Mouse (Mus musculus) liver, embryonic 16.5 days (tissue): ENCODE results near the gene Tmprss6. TPM values are rescaled to one million over a fixed set of nuclear protein-coding genes. Genes with fewer than 3 reads are reported as not detected.

Experiments used
- ATAC-seq: fragments of 200-750 bp; cut with Nextera tagmentation; 2 replicates; pipeline ENCODE4 v1.8.0; 2017; ENCODE audit warnings: low read depth, mild to moderate bottlenecking, moderate number of reproducible peaks, moderate library complexity
- H3K27ac ChIP-seq: fragments of 300-500 bp; sonication (generic); 2 replicates; pipeline ENCODE4 v1.5.1; 2014; ENCODE audit warnings: mild to moderate bottlenecking, low read length
- H3K27me3 ChIP-seq: fragments of 300-500 bp; sonication (generic); 2 replicates; pipeline ENCODE4 v1.6.1; 2014; ENCODE audit warnings: low read depth, low read length, mixed read lengths; ENCODE audit not compliant: control insufficient read depth, insufficient read depth
- H3K36me3 ChIP-seq: fragments of 300-500 bp; sonication (generic); 2 replicates; pipeline ENCODE4 v1.6.1; 2014; ENCODE audit warnings: mild to moderate bottlenecking; ENCODE audit not compliant: control insufficient read depth, insufficient read depth
- H3K4me1 ChIP-seq: fragments of 300-500 bp; sonication (generic); 2 replicates; pipeline ENCODE4 v1.6.1; 2014; ENCODE audit warnings: low read depth, low read length, mixed read lengths; ENCODE audit not compliant: control insufficient read depth
- H3K4me2 ChIP-seq: fragments of 300-500 bp; sonication (generic); 2 replicates; pipeline ENCODE4 v1.6.1; 2014; ENCODE audit warnings: low read depth, low read length, mixed read lengths
- H3K4me3 ChIP-seq: fragments of 300-500 bp; sonication (generic); 2 replicates; pipeline ENCODE4 v1.5.1; 2014; ENCODE audit warnings: low read depth, mild to moderate bottlenecking, low read length
- H3K9ac ChIP-seq: fragments of 300-500 bp; sonication (generic); 2 replicates; pipeline ENCODE4 v1.6.1; 2014; ENCODE audit warnings: low read depth, low read length
- H3K9me3 ChIP-seq: fragments of 300-500 bp; sonication (generic); replicated peaks from 2 replicates; pipeline ENCODE4 v1.6.1; 2016; ENCODE audit warnings: low read length; ENCODE audit not compliant: control insufficient read depth
- WGBS: fragments of 180-500 bp; shearing (Covaris S2); extraction: QIAGEN DNeasy Blood & Tissue Kit; methylation state at CpG from one replicate; pipeline ENCODE4 v1.1.7; 2014; ENCODE audit not compliant: insufficient replicate concordance; 5-methylcytosine and 5-hydroxymethylcytosine counted together
- polyA plus RNA-seq: library from polyadenylated mRNA; unstranded; fragments of >200 nt; fragmentation: Nextera tagmentation; extraction: Ambion mirVana; gene quantifications from 2 replicates; pipeline ENCODE4 v1.2.1, GENCODE M21; 2015

Gene Tmprss6
- polyA plus RNA-seq, 1 experiment from 2014 or later: 33.7 TPM

DNA sequence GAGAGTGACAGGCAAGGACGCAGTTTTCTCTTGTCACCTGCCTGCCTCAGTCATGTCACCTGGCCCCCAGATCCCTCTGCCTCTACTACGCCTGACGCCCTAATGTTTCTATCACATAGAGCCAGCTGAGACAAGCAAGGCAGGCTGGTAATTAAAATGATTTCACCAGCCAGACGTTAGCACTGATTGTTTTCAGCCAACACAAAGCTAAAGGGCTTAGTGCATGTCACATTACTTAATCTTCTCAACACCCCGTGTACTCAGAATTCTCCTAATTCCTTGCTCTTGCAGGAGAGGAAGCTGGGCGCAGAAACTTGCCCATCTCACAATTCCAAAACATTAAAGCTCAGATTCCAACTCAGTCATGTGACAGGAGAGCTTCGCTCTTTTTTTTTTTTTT, 40.0 kb upstream of the Tmprss6 start:
- H3K27me3 ChIP-seq: no peaks in the 10 kb centered on the region
- H3K27ac ChIP-seq: no peak overlapping the region
- no peaks in the 10 kb centered on the region; the same call in none of the 2 replicates for H3K4me1 ChIP-seq
- 63% methylated on average over 7 of the region's 7 CpGs for WGBS
- H3K9me3 ChIP-seq: no peaks in the 10 kb centered on the region
- no peak overlapping the region for H3K4me3 ChIP-seq
- no peak overlapping the region for H3K9ac ChIP-seq
- H3K4me2 ChIP-seq: no peak overlapping the region
- no peaks in the 10 kb centered on the region for H3K36me3 ChIP-seq
- ATAC-seq: no peak

DNA sequence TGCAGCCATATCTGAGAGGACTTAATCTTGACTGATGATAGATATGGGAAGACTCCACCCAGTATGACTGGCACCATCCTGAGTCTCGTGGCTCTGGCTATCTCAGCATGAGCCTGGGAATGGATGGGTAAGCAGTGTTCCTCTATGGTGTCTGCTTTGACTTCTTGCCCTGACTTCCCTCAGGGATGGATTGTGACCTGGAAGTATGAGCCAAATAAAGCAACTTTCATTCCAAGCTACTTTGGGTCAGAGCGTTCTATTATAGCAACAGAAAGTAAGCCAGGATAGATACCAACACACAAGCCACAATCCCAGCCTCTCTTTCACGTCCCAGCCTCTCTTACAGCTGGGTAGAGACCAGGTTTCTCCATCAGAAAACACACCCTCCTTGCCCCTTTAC, 37.1 kb upstream of the Tmprss6 start:
- H3K4me1 ChIP-seq: no peaks in the 10 kb centered on the region; the same call in 1 of the 2 replicates
- WGBS: 59% methylated on average over 3 of the region's 3 CpGs
- no peaks in the 10 kb centered on the region for H3K36me3 ChIP-seq
- ATAC-seq: no peak
- no peak overlapping the region for H3K27ac ChIP-seq
- H3K9ac ChIP-seq: no peak overlapping the region
- H3K4me3 ChIP-seq: no peak overlapping the region
- no peaks in the 10 kb centered on the region for H3K27me3 ChIP-seq
- no peak overlapping the region for H3K4me2 ChIP-seq
- no peaks in the 10 kb centered on the region for H3K9me3 ChIP-seq

GRCm38 (mm10) chr15:78504816-78505215, 36.4 kb upstream of the Tmprss6 start:
- WGBS: 70% methylated on average over 5 of the region's 5 CpGs
- Histone ChIP-seq H3K4me1 (no peaks in the 10 kb centered on the region; the same call in 1 of the 2 replicates), H3K4me2 (no peak overlapping the region), H3K9me3 (no peaks in the 10 kb centered on the region), H3K27ac (no peak overlapping the region), H3K36me3 (no peaks in the 10 kb centered on the region), H3K27me3 (no peaks in the 10 kb centered on the region), H3K4me3 (no peak overlapping the region), H3K9ac (no peak overlapping the region)
- no peak for ATAC-seq

GRCm38 (mm10) chr15:78504013-78504412, 35.6 kb upstream of the Tmprss6 start:
- Histone ChIP-seq H3K4me2 (no peak overlapping the region), H3K9me3 (no peaks in the 10 kb centered on the region), H3K36me3 (no peaks in the 10 kb centered on the region), H3K4me3 (no peak overlapping the region), H3K27ac (no peak overlapping the region), H3K9ac (no peak overlapping the region), H3K27me3 (no peaks in the 10 kb centered on the region), H3K4me1 (no peaks in the 10 kb centered on the region; the same call in 1 of the 2 replicates)
- no peak for ATAC-seq
- WGBS: 52% methylated on average over 1 of the region's 1 CpGs

DNA sequence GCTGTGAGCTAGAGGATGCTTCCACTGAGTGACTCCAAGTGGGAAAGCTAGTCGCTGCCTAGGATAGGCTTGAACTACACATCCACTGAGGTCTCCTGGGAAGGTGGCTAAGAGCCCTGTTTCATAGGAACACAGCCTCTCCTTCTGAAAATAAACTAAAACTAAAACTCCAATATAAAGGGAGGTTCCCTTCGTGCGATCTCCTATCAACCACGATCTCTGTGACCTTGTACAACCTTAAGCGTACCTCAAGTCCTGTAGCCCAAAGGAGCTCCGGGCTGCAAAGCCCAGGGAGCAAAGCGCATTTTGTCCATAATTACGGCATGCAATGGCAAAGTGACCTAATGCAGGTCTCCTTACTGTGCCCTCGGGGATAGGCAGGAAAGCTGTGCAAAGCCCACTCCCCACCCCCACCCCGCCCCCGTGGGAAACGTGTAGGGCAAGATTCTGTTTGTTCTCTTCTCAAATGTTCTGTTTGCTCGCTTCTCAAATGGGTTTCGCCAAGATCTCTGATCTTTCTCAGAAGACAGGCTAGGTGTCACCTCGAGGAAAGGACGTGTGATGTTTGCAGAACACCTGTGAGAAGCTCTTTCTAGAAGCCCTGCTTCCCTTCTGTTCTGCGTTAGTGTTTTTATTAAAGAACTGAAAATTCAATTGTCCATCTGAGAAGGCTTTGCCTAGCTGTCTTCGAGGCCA, 34.2 kb upstream of the Tmprss6 start:
- Histone ChIP-seq H3K9me3 (no peaks in the 10 kb centered on the region), H3K27ac (no peak overlapping the region), H3K4me3 (no peak overlapping the region), H3K27me3 (no peaks in the 10 kb centered on the region), H3K4me1 (no peaks in the 10 kb centered on the region; the same call in 1 of the 2 replicates), H3K4me2 (no peak overlapping the region), H3K36me3 (no peaks in the 10 kb centered on the region), H3K9ac (no peak overlapping the region)
- no peak for ATAC-seq
- WGBS: 64% methylated on average over 18 of the region's 18 CpGs

GRCm38 (mm10) chr15:78494968-78495406, 26.6 kb upstream of the Tmprss6 start, which contains the start of gene Il2rb:
Il2rb (minus strand) TSS chr15:78495271.
- no peaks in the 10 kb centered on the region for H3K27me3 ChIP-seq
- no peak within 1 kb of the TSS for H3K4me3 ChIP-seq
- ATAC-seq: no peak
- H3K36me3 ChIP-seq: no peaks in the 10 kb centered on the region
- H3K4me2 ChIP-seq: no peak within 1 kb of the TSS
- no peak within 1 kb of the TSS for H3K27ac ChIP-seq
- no peak within 1 kb of the TSS for H3K9ac ChIP-seq
- H3K4me1 ChIP-seq: no peaks in the 10 kb centered on the region
- no peaks in the 10 kb centered on the region for H3K9me3 ChIP-seq
- 65% methylated on average over 11 of the region's 11 CpGs for WGBS

DNA sequence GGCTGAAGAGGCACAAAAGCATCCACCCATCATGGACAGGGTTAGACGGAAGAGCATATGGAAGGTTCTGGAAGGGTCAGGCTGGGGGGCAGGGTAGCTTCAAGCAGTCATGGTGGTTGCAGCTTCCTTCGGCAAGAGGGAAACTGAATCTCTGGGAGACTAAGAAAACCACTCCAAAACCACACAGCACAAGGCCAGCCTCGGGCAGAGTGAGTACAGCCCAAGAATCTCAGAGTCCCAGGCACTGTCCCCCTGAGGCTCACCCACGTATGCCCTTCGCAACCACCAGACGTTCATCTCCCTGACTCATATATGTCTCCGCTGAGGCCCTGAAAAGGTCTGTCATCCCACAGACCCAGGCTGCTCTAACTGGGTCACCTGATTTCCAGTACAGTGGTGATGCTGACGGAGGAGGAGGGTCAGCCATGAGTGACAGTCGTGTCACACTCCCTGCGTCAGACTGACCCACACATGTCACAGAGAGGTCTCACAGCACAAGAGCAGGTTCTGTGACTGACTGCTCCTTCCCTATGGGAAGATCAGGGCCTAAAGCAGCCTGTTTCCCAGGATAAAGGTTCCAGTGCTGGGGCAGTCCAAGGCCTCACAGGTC, 25.1 kb upstream of the Tmprss6 start:
- 59% methylated on average over 10 of the region's 10 CpGs for WGBS
- H3K27ac ChIP-seq: no peak overlapping the region
- no peak overlapping the region for H3K4me3 ChIP-seq
- H3K36me3 ChIP-seq: no peaks in the 10 kb centered on the region
- H3K4me2 ChIP-seq: no peak overlapping the region
- H3K27me3 ChIP-seq: no peaks in the 10 kb centered on the region
- no peaks in the 10 kb centered on the region for H3K4me1 ChIP-seq
- ATAC-seq: no peak
- no peak overlapping the region for H3K9ac ChIP-seq
- H3K9me3 ChIP-seq: no peaks in the 10 kb centered on the region

- Histone ChIP-seq H3K9me3 (no peaks in the 10 kb centered on the region), H3K27ac (no peak overlapping the region), H3K4me1 (no peaks in the 10 kb centered on the region), H3K27me3 (no peaks in the 10 kb centered on the region), H3K36me3 (no peaks in the 10 kb centered on the region), H3K4me2 (no peak overlapping the region), H3K4me3 (no peak overlapping the region), H3K9ac (no peak overlapping the region)
- ATAC-seq: no peak
- WGBS: 45% methylated on average over 3 of the region's 3 CpGs
Measured at GRCm38 (mm10) chr15:78491301-78491700, 22.9 kb upstream of the Tmprss6 start.

DNA sequence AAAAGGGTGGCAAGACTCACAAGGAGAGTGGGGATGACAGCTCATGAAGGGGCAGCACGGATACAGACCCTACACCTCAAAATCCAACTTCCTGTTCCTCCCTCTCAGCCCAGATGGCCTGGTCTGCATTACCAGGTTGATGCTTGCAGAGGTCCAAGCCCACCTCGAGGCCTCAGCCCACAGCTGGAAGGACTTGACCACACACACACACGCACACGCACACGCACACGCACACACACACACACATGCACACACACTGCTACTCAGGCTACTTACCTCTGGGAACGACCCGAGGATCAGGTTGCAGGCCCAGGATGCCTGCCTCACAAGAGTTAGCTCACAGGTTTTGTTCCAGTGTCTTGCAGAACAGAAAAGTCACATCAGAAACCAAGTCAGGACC, 21.5 kb upstream of the Tmprss6 start:
- H3K9ac ChIP-seq: no peak overlapping the region
- no peaks in the 10 kb centered on the region for H3K4me1 ChIP-seq
- ATAC-seq: no peak
- no peaks in the 10 kb centered on the region for H3K27me3 ChIP-seq
- WGBS: 66% methylated on average over 8 of the region's 8 CpGs
- no peak overlapping the region for H3K27ac ChIP-seq
- H3K4me2 ChIP-seq: no peak overlapping the region
- no peaks in the 10 kb centered on the region for H3K36me3 ChIP-seq
- no peaks in the 10 kb centered on the region for H3K9me3 ChIP-seq
- H3K4me3 ChIP-seq: no peak overlapping the region
